Mouse (Mus musculus) heart, embryonic 14.5 days (tissue): ENCODE data around the gene Ppp5c. TPM values are rescaled to one million over a fixed set of nuclear protein-coding genes. Genes with fewer than 3 reads are reported as not detected.

Source experiments
- ATAC-seq: fragments of 200-750 bp; cut with Nextera tagmentation; 2 replicates; pipeline ENCODE4 v1.8.0; 2017; ENCODE audit warnings: low read depth, moderate TSS enrichment; ENCODE audit not compliant: insufficient number of reproducible peaks, insufficient read depth, low FRiP score
- H3K27ac ChIP-seq, 2 experiments: fragments of 200-500 bp in 1 of 2; fragments of 300-500 bp in 1 of 2; sonication (generic) in 1 of 2; replicated peaks in 1 of 2; 2 replicates each; pipeline ENCODE4 v1.5.1; 2012 to 2014; ENCODE audit warnings: low read depth in 2 of 2, low read length in 2 of 2, control low read depth in 1 of 2, mild to moderate bottlenecking in 1 of 2, mixed read lengths in 1 of 2; ENCODE audit not compliant: control insufficient read depth in 1 of 2, insufficient read depth in 1 of 2
- H3K27me3 ChIP-seq: fragments of 300-500 bp; sonication (generic); 2 replicates; pipeline ENCODE4 v1.6.1; 2014; ENCODE audit warnings: mild to moderate bottlenecking, low read length, control low read depth; ENCODE audit not compliant: control insufficient read depth, insufficient read depth
- H3K36me3 ChIP-seq: fragments of 300-500 bp; sonication (generic); 2 replicates; pipeline ENCODE4 v1.6.1; 2014; ENCODE audit warnings: mild to moderate bottlenecking, control low read depth, low read length, mixed read lengths; ENCODE audit not compliant: control insufficient read depth, insufficient read depth
- H3K4me1 ChIP-seq, 2 experiments: fragments of 200-500 bp in 1 of 2; fragments of 300-500 bp in 1 of 2; sonication (generic) in 1 of 2; 2 replicates each; pipeline ENCODE4 v1.6.1; 2012 to 2014; ENCODE audit warnings: low read length in 2 of 2, control low read depth in 1 of 2, mixed read lengths in 1 of 2; ENCODE audit not compliant: control insufficient read depth in 2 of 2, insufficient read depth in 2 of 2
- H3K4me2 ChIP-seq: fragments of 300-500 bp; sonication (generic); 2 replicates; pipeline ENCODE4 v1.6.1; 2014; ENCODE audit warnings: mild to moderate bottlenecking, low read length
- H3K4me3 ChIP-seq, 2 experiments: fragments of 200-500 bp in 1 of 2; fragments of 300-500 bp in 1 of 2; sonication (generic) in 1 of 2; 2 replicates each; pipeline ENCODE4 v1.5.1; 2012 to 2014; ENCODE audit warnings: low read length in 2 of 2, mild to moderate bottlenecking in 2 of 2, control low read depth in 1 of 2, low read depth in 1 of 2, moderate library complexity in 1 of 2; ENCODE audit not compliant: control insufficient read depth in 1 of 2, insufficient read depth in 1 of 2
- H3K9ac ChIP-seq: fragments of 300-500 bp; sonication (generic); 2 replicates; pipeline ENCODE4 v1.6.1; 2014; ENCODE audit warnings: mild to moderate bottlenecking, low read length
- H3K9me3 ChIP-seq: fragments of 300-500 bp; sonication (generic); 2 replicates; pipeline ENCODE4 v1.6.1; 2016; ENCODE audit warnings: low read length, control low read depth; ENCODE audit not compliant: control insufficient read depth
- WGBS: fragments of 180-500 bp; shearing (Covaris S2); extraction: QIAGEN DNeasy Blood & Tissue Kit; methylation state at CpG from one replicate; pipeline ENCODE4 v1.1.7; 2014; 5-methylcytosine and 5-hydroxymethylcytosine counted together
- polyA plus RNA-seq: library from polyadenylated mRNA; unstranded; fragments of >200 nt; fragmentation: Nextera tagmentation; extraction: Ambion mirVana; gene quantifications from 2 replicates; pipeline ENCODE4 v1.2.1, GENCODE M21; 2014

Gene Ppp5c
- polyA plus RNA-seq, 1 experiment from 2014 or later = 89.1 TPM

GRCm38 (mm10) chr7:17065620-17066019 lies 37.9 kb upstream of the Ppp5c start:
- peaks cover 14 to 18% of the 10 kb centered on the region in 2 experiments for H3K4me1 ChIP-seq
- no peaks in the 10 kb centered on the region for H3K9me3 ChIP-seq
- no peaks in the 10 kb centered on the region for H3K36me3 ChIP-seq
- no peak for ATAC-seq
- 76% methylated on average over 8 of the region's 9 CpGs for WGBS
- H3K27ac ChIP-seq = no peak overlapping the region
- no peak overlapping the region for H3K4me3 ChIP-seq
- H3K27me3 ChIP-seq = no peaks in the 10 kb centered on the region
- H3K4me2 ChIP-seq = no peak overlapping the region
- H3K9ac ChIP-seq = no peak overlapping the region

GRCm38 (mm10) chr7:17062845-17063244 lies 35.1 kb upstream of the Ppp5c start:
- ATAC-seq = no peak
- Histone ChIP-seq H3K27me3 (no peaks in the 10 kb centered on the region), H3K36me3 (no peaks in the 10 kb centered on the region), H3K4me3 (peak overlapping the region; percentile 62 to 81), H3K9me3 (no peaks in the 10 kb centered on the region), H3K4me1 (peaks cover 36 to 42% of the 10 kb centered on the region in 2 experiments), H3K27ac (peak overlapping the region; percentile 53 to 73), H3K9ac (peak overlapping the region; percentile 88), H3K4me2 (peak overlapping the region; percentile 86)
- WGBS = 12% methylated on average over 11 of the region's 11 CpGs

GRCm38 (mm10) chr7:17062389-17062788 lies 34.7 kb upstream of the Ppp5c start, which contains the start of gene Hif3a:
Gene Hif3a (minus strand): TSS chr7:17062427.
- peaks cover 39 to 45% of the 10 kb centered on the region in 2 experiments for H3K4me1 ChIP-seq
- peak within 1 kb of the TSS; percentile 88 for H3K9ac ChIP-seq
- under 1% methylated on average over 15 of the region's 15 CpGs for WGBS
- no peaks in the 10 kb centered on the region for H3K27me3 ChIP-seq
- H3K27ac ChIP-seq = peak within 1 kb of the TSS; percentile 95 to 99
- peak; percentile 66 for ATAC-seq
- H3K4me3 ChIP-seq = peak within 1 kb of the TSS; percentile 62 to 81
- H3K4me2 ChIP-seq = peak within 1 kb of the TSS; percentile 86
- H3K9me3 ChIP-seq = no peaks in the 10 kb centered on the region
- H3K36me3 ChIP-seq = no peaks in the 10 kb centered on the region

GRCm38 (mm10) chr7:17060782-17061605 lies 33.3 kb upstream of the Ppp5c start:
- H3K27ac ChIP-seq = peak overlapping the region; percentile 95 to 99
- H3K27me3 ChIP-seq = no peaks in the 10 kb centered on the region
- H3K4me1 ChIP-seq = peaks cover 39 to 59% of the 10 kb centered on the region in 2 experiments
- 55% methylated on average over 22 of the region's 22 CpGs for WGBS
- no peak for ATAC-seq
- H3K9ac ChIP-seq = peak overlapping the region; percentile 88
- H3K9me3 ChIP-seq = no peaks in the 10 kb centered on the region
- H3K4me3 ChIP-seq = peak overlapping the region; percentile 62 to 81
- no peaks in the 10 kb centered on the region for H3K36me3 ChIP-seq
- H3K4me2 ChIP-seq = peak overlapping the region; percentile 86

- peak overlapping the region; percentile 95 to 99 for H3K27ac ChIP-seq
- peaks cover 6% of the 10 kb centered on the region for H3K36me3 ChIP-seq
- peak overlapping the region; percentile 62 to 81 for H3K4me3 ChIP-seq
- peak overlapping the region; percentile 88 for H3K9ac ChIP-seq
- ATAC-seq = peak; percentile 45
- no peaks in the 10 kb centered on the region for H3K9me3 ChIP-seq
- peak overlapping the region; percentile 86 for H3K4me2 ChIP-seq
- H3K4me1 ChIP-seq = peaks cover 42 to 64% of the 10 kb centered on the region in 2 experiments
- WGBS = 17% methylated on average over 9 of the region's 9 CpGs
- H3K27me3 ChIP-seq = no peaks in the 10 kb centered on the region
Measured at GRCm38 (mm10) chr7:17060031-17060781, 32.5 kb upstream of the Ppp5c start.

GRCm38 (mm10) chr7:17059463-17059844 lies 31.7 kb upstream of the Ppp5c start:
- ATAC-seq = no peak
- peak overlapping the region; percentile 95 to 99 for H3K27ac ChIP-seq
- peak overlapping the region; percentile 18 to 22; a peak in 3 of 4 replicates for H3K4me3 ChIP-seq
- peaks cover 14% of the 10 kb centered on the region for H3K36me3 ChIP-seq
- H3K9ac ChIP-seq = peak overlapping the region; percentile 88
- H3K4me2 ChIP-seq = peak overlapping the region; percentile 86
- no peaks in the 10 kb centered on the region for H3K9me3 ChIP-seq
- 54% methylated on average over 3 of the region's 3 CpGs for WGBS
- H3K27me3 ChIP-seq = no peaks in the 10 kb centered on the region
- peaks cover 42 to 64% of the 10 kb centered on the region in 2 experiments for H3K4me1 ChIP-seq

GRCm38 (mm10) chr7:17058816-17059462 lies 31.2 kb upstream of the Ppp5c start:
- 26% methylated on average over 8 of the region's 8 CpGs for WGBS
- Histone ChIP-seq H3K27ac (peak overlapping the region; percentile 95 to 99), H3K4me1 (peaks cover 42 to 64% of the 10 kb centered on the region in 2 experiments), H3K36me3 (peaks cover 19% of the 10 kb centered on the region), H3K27me3 (no peaks in the 10 kb centered on the region), H3K4me3 (peak overlapping the region in 1 of 2 experiments; percentile 18; a peak in 1 of 4 replicates), H3K9me3 (no peaks in the 10 kb centered on the region), H3K4me2 (peak overlapping the region; percentile 86), H3K9ac (peak overlapping the region; percentile 88)
- no peak for ATAC-seq
